Mouse (Mus musculus): ENCODE data around the gene Il17c. TPM values are rescaled to one million over a fixed set of nuclear protein-coding genes. Genes with fewer than 3 reads are reported as not detected.

Il17c gene
- polyA plus RNA-seq, 1 experiment from 2014 or later = not detected

DNA sequence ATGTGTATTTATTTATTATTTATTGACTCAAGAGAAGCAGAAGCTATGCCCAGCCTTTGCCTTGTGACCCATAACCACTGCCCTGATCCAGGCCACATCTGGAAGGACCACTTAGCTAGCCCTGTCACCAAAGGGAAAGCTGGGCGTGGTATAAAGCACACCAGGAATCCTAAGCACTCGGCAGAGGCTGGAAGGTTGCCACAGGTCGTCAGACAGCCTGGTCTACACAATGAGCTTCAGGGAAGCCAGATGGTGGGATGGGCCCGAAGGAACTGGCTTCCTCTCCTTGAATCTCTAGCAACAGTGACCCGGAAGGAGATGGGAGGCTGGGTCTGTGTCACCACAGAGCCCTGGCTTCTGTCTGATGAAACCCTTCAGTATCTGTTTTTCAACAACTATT lies 1.8 kb downstream of the Il17c start:
- H3K4me2 ChIP-seq (ENCODE audit: low read depth, severe bottlenecking) = no peak overlapping the region
- no peak overlapping the region for H3K4me3 ChIP-seq (ENCODE audit: low read depth, low read length)
- no peak overlapping the region for H3K9ac ChIP-seq (ENCODE audit: low read length)
- WGBS = 56% methylated on average over 5 of the region's 5 CpGs
- no peaks in the 10 kb centered on the region for H3K4me1 ChIP-seq (ENCODE audit: control insufficient read depth, insufficient read depth, low read length)
- no peak for ATAC-seq (ENCODE audit: insufficient number of reproducible peaks, low FRiP score, low TSS enrichment, low read depth)
- no peaks in the 10 kb centered on the region for H3K9me3 ChIP-seq (ENCODE audit: control insufficient read depth, low read length)
- no peaks in the 10 kb centered on the region for H3K36me3 ChIP-seq (ENCODE audit: control insufficient read depth, insufficient read depth, low read length)
- no peaks in the 10 kb centered on the region for H3K27me3 ChIP-seq (ENCODE audit: control insufficient read depth, insufficient read depth, low read length)
- no peak for DNase-seq (ENCODE audit: low spot score)
- no peak overlapping the region for H3K27ac ChIP-seq (replicated peaks; ENCODE audit: low read depth, low read length)

GRCm38 (mm10) chr8:122426145-122426544 lies 4.3 kb downstream of the Il17c start:
- H3K9ac ChIP-seq (ENCODE audit: low read length) = no peak overlapping the region
- H3K4me1 ChIP-seq (ENCODE audit: control insufficient read depth, insufficient read depth, low read length) = no peaks in the 10 kb centered on the region
- ATAC-seq (ENCODE audit: insufficient number of reproducible peaks, low FRiP score, low TSS enrichment, low read depth) = no peak
- no peaks in the 10 kb centered on the region for H3K36me3 ChIP-seq (ENCODE audit: control insufficient read depth, insufficient read depth, low read length)
- H3K4me2 ChIP-seq (ENCODE audit: low read depth, severe bottlenecking) = no peak overlapping the region
- H3K27ac ChIP-seq (replicated peaks; ENCODE audit: low read depth, low read length) = no peak overlapping the region
- 80% methylated on average over 9 of the region's 9 CpGs for WGBS
- DNase-seq (ENCODE audit: low spot score) = no peak
- no peaks in the 10 kb centered on the region for H3K27me3 ChIP-seq (ENCODE audit: control insufficient read depth, insufficient read depth, low read length)
- no peaks in the 10 kb centered on the region for H3K9me3 ChIP-seq (ENCODE audit: control insufficient read depth, low read length)
- no peak overlapping the region for H3K4me3 ChIP-seq (ENCODE audit: low read depth, low read length)

- Histone ChIP-seq H3K4me2 (ENCODE audit: low read depth, severe bottlenecking) (no peak overlapping the region), H3K36me3 (ENCODE audit: control insufficient read depth, insufficient read depth, low read length) (no peaks in the 10 kb centered on the region), H3K4me3 (ENCODE audit: low read depth, low read length) (no peak overlapping the region), H3K27me3 (ENCODE audit: control insufficient read depth, insufficient read depth, low read length) (no peaks in the 10 kb centered on the region), H3K9me3 (ENCODE audit: control insufficient read depth, low read length) (no peaks in the 10 kb centered on the region), H3K9ac (ENCODE audit: low read length) (no peak overlapping the region), H3K27ac (replicated peaks; ENCODE audit: low read depth, low read length) (no peak overlapping the region), H3K4me1 (ENCODE audit: control insufficient read depth, insufficient read depth, low read length) (peaks cover 7% of the 10 kb centered on the region)
- 92% methylated on average over 7 of the region's 7 CpGs for whole genome bisulfite sequencing
- DNase-seq (ENCODE audit: low spot score) (no peak), ATAC-seq (ENCODE audit: insufficient number of reproducible peaks, low FRiP score, low TSS enrichment, low read depth) (no peak)
Measured at GRCm38 (mm10) chr8:122427607-122428006, 5.8 kb downstream of the Il17c start.

GRCm38 (mm10) chr8:122428163-122428562 lies 6.3 kb downstream of the Il17c start:
- no peak overlapping the region for H3K4me3 ChIP-seq (ENCODE audit: low read depth, low read length)
- no peak overlapping the region for H3K4me2 ChIP-seq (ENCODE audit: low read depth, severe bottlenecking)
- H3K36me3 ChIP-seq (ENCODE audit: control insufficient read depth, insufficient read depth, low read length) = no peaks in the 10 kb centered on the region
- 89% methylated on average over 9 of the region's 9 CpGs for WGBS
- DNase-seq (ENCODE audit: low spot score) = no peak
- H3K4me1 ChIP-seq (ENCODE audit: control insufficient read depth, insufficient read depth, low read length) = peaks cover 7% of the 10 kb centered on the region
- ATAC-seq (ENCODE audit: insufficient number of reproducible peaks, low FRiP score, low TSS enrichment, low read depth) = no peak
- no peak overlapping the region for H3K27ac ChIP-seq (replicated peaks; ENCODE audit: low read depth, low read length)
- H3K9me3 ChIP-seq (ENCODE audit: control insufficient read depth, low read length) = no peaks in the 10 kb centered on the region
- no peaks in the 10 kb centered on the region for H3K27me3 ChIP-seq (ENCODE audit: control insufficient read depth, insufficient read depth, low read length)
- no peak overlapping the region for H3K9ac ChIP-seq (ENCODE audit: low read length)

DNA sequence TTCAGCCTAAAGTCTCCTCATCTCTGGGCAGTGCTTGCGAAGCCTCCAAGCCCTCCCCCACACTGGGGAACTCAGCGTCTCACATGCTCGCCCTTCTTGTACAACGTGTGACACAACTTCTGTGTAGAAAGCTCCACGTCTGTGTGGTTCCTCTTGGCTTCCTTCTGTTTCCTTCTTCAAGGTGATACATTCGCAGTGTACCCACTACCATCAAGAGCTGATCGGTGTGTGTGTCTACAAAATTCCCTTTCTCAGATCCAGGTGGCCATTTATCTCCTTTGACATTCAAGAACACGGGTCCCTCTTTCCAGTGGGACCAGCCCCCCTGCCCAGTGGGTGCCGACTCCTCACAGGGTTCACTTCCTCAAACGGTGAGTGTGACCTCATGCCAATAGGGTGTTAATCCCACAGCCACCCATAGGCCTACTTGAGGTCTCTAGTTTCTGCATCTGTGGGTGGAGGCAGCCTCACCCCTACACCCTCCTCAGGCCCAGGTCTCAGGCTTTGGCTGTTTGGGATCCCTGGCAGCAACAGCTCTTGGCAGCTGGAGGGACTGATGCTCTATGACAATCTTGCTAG lies 8.3 kb downstream of the Il17c start:
- Histone ChIP-seq H3K27me3 (ENCODE audit: control insufficient read depth, insufficient read depth, low read length) (no peaks in the 10 kb centered on the region), H3K36me3 (ENCODE audit: control insufficient read depth, insufficient read depth, low read length) (0 out of 2 replicates have a peak, but pooled peaks cover 2% of the 10 kb centered on the region), H3K4me3 (ENCODE audit: low read depth, low read length) (no peak overlapping the region), H3K9me3 (ENCODE audit: control insufficient read depth, low read length) (no peaks in the 10 kb centered on the region), H3K27ac (replicated peaks; ENCODE audit: low read depth, low read length) (no peak overlapping the region), H3K4me1 (ENCODE audit: control insufficient read depth, insufficient read depth, low read length) (peaks cover 7% of the 10 kb centered on the region), H3K4me2 (ENCODE audit: low read depth, severe bottlenecking) (no peak overlapping the region), H3K9ac (ENCODE audit: low read length) (no peak overlapping the region)
- no peak for ATAC-seq (ENCODE audit: insufficient number of reproducible peaks, low FRiP score, low TSS enrichment, low read depth)
- 84% methylated on average over 10 of the region's 10 CpGs for WGBS
- no peak for DNase-seq (ENCODE audit: low spot score)

- WGBS = 92% methylated on average over 3 of the region's 3 CpGs
- no peak overlapping the region for H3K4me3 ChIP-seq (ENCODE audit: low read depth, low read length)
- DNase-seq (ENCODE audit: low spot score) (no peak), ATAC-seq (ENCODE audit: insufficient number of reproducible peaks, low FRiP score, low TSS enrichment, low read depth) (no peak)
- H3K27me3 ChIP-seq (ENCODE audit: control insufficient read depth, insufficient read depth, low read length) = no peaks in the 10 kb centered on the region
- no peak overlapping the region for H3K27ac ChIP-seq (replicated peaks; ENCODE audit: low read depth, low read length)
- peaks cover 7% of the 10 kb centered on the region for H3K4me1 ChIP-seq (ENCODE audit: control insufficient read depth, insufficient read depth, low read length)
- H3K9me3 ChIP-seq (ENCODE audit: control insufficient read depth, low read length) = no peaks in the 10 kb centered on the region
- no peak overlapping the region for H3K4me2 ChIP-seq (ENCODE audit: low read depth, severe bottlenecking)
- H3K9ac ChIP-seq (ENCODE audit: low read length) = no peak overlapping the region
- 0 out of 2 replicates have a peak, but pooled peaks cover 4% of the 10 kb centered on the region for H3K36me3 ChIP-seq (ENCODE audit: control insufficient read depth, insufficient read depth, low read length)
Measured at GRCm38 (mm10) chr8:122430646-122431045, 8.8 kb downstream of the Il17c start.

DNA sequence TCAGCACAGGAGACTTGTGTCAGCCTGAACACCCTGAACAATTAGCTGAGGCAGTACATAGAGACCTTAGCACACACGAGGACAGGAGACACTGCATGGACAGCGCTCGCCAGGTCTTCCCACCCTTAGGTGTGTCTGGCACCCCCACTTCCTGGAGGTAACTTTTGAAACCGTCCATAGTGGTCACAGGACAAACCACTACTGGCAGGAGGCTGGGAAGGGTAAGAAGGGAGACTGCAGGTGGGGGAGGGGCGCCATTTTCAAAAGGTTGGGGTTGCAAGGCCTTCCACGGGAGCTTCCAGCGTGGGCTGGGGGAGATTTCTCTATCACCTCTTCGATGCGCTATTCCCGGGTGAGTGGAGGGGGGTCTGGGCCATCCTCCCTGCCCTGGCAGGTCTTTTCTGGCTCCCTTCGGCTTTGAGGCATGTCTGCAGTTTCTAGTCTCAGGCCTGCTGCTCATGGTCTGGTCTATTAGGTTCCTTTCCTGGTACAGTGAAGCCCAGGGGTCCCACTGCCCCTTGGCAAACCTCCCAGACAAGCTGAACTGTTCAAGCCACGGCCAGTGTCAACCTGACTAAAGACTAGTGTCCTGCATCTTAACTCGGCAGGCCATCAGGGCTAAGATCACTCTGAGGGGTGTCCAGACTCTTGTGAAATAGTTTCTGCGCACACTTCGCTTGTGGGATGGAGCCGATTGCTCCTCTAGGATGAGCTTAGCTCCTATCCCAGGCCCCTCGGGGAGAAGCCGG lies 10.0 kb downstream of the Il17c start:
- H3K27me3 ChIP-seq (ENCODE audit: control insufficient read depth, insufficient read depth, low read length) = no peaks in the 10 kb centered on the region
- peak overlapping the region; percentile 35 for H3K4me3 ChIP-seq (ENCODE audit: low read depth, low read length)
- no peaks in the 10 kb centered on the region for H3K9me3 ChIP-seq (ENCODE audit: control insufficient read depth, low read length)
- peaks cover 7% of the 10 kb centered on the region for H3K4me1 ChIP-seq (ENCODE audit: control insufficient read depth, insufficient read depth, low read length)
- WGBS = 35% methylated on average over 18 of the region's 18 CpGs
- no peak overlapping the region for H3K27ac ChIP-seq (replicated peaks; ENCODE audit: low read depth, low read length)
- ATAC-seq (ENCODE audit: insufficient number of reproducible peaks, low FRiP score, low TSS enrichment, low read depth) (no peak), DNase-seq (ENCODE audit: low spot score) (peak; percentile 55)
- peak overlapping the region; percentile 70 for H3K4me2 ChIP-seq (ENCODE audit: low read depth, severe bottlenecking)
- peaks cover 10% of the 10 kb centered on the region; the same call in 1 of the 2 replicates for H3K36me3 ChIP-seq (ENCODE audit: control insufficient read depth, insufficient read depth, low read length)
- H3K9ac ChIP-seq (ENCODE audit: low read length) = peak overlapping the region; percentile 63

DNA sequence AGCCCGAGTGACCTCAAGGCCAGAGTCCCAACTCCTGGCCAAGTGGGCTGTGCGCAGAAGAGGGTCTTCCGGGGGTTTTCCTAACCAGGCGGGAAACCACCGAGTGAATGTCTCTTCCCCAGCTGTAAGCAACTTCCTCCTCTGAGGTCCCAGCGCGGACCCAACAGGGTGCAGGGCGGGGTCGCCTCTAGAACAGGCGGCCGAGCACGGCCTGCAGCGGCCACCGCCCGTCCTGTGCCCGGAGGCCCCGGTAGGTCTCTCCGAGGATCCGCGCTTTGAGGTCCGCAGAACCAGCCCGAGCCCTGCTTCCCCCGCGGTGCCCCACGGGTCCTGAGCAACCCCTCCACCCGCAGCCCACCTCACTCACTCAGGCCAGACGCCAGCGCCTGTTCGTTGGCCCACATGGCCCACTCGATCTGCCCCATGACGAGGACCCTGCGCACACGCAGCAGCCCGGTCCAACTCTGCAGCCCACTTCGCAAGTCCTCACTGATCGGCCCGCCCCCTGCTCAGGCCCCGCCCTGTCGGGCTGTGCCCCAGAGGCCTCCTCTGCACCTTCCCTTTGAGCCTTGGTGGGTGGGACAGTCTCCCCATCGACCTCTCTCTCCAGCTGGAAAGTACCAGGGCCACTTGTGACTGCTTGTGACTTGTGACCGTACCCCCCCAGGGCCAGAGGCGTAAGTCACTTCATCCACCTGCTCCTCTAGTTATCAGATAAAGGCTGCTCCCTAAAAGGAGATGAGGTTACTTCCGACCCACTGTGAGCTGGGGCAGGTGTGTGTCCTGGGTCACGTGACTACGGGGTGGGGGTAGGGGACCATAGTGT lies 10.8 kb downstream of the Il17c start, which contains the start of gene Cyba:
Cyba (minus strand) TSS at position 488 of the 826 bp plus-strand sequence.
- Histone ChIP-seq H3K27me3 (ENCODE audit: control insufficient read depth, insufficient read depth, low read length) (no peaks in the 10 kb centered on the region), H3K9me3 (ENCODE audit: control insufficient read depth, low read length) (no peaks in the 10 kb centered on the region), H3K4me1 (ENCODE audit: control insufficient read depth, insufficient read depth, low read length) (peaks cover 7% of the 10 kb centered on the region), H3K27ac (replicated peaks; ENCODE audit: low read depth, low read length) (no peak within 1 kb of the TSS), H3K4me3 (ENCODE audit: low read depth, low read length) (peak within 1 kb of the TSS; percentile 35), H3K36me3 (ENCODE audit: control insufficient read depth, insufficient read depth, low read length) (peaks cover 13% of the 10 kb centered on the region; the same call in 1 of the 2 replicates), H3K4me2 (ENCODE audit: low read depth, severe bottlenecking) (peak within 1 kb of the TSS; percentile 70), H3K9ac (ENCODE audit: low read length) (peak within 1 kb of the TSS; percentile 63)
- peak; percentile 74 for DNase-seq (ENCODE audit: low spot score)
- ATAC-seq (ENCODE audit: insufficient number of reproducible peaks, low FRiP score, low TSS enrichment, low read depth) = peak; percentile 63
- WGBS = 4% methylated on average over 45 of the region's 45 CpGs
